Mouse (Mus musculus) retina, postnatal 1 day (tissue): ENCODE measurements around the gene Coa6.

Source experiments
- DNase-seq: peaks from one replicate; pipeline ENCODE4 v3.0.0-alpha.2; 2012

Coa6 gene

DNA sequence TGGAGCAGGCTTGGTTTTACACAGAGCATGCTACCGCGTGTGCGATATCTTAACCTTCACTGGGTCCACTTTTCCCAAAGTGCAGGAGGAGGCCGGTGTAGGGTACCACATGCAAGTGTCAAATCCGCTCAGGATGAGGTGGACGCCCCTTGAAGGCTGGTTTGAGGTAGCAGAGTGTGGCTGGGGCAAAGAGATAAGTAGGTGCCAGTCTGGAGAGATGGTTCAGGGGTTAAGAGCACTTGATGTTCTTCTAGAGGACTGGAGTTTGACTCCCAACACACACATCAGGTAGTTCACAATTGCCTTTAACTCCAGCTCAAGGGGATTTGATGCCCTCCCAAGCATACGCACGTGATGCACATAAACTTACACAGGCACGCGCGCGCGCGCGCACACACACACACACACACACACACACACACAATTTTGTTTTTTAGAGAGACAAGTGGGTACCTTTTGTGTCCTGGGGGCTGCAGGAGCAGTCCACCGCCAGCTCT is 51.5 kb downstream of the Coa6 start:
- no peak for DNase-seq

DNA sequence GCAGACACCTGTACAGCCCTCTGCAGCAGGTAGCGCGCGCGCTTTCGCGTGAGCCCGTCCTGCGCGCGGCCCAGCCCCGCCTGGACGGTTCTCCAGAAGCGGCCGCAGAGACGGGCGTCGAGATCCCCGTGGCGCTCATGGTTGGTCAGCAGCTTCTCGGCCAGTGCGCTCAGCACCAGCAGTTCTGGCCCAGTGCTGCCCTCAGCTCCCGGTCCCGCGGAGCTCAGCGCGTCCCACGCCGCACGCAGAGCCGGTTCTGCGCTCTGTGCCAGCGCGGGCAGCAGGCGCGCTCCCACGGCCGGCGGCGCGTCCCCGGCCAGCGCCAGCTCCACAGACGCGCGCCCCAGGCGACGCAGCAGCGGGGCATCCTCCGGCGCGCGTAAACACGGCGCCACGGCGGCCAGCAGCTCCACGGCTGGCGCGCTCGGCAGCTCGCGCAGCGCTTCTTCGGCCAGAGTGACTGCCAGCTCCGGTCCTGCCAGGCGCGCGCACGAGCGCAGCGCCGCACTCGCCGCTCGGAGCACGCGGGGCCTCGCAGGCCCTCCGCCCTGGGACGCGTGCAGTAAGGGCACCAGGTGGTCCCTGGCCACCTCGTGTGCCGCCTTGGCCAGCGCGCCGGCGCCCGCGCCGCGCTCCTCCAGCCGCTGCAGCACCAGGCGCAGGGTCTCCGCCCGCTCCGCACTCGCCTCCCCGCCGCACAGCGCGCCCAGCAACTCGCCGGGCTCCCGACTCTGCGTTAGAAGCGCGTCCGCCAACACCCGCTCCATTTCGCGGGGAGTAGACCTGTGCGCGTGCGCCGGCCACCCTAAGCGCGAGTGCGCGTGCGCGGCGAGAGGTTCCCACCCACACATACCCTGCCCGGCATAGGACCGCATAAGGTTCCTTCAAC is 52.2 kb downstream of the Coa6 start, which contains the start of gene Tarbp1:
Gene Tarbp1 (minus strand): TSS at position 767 of the 889 bp plus-strand sequence.
- DNase-seq, result peak; percentile 93
